Mouse (Mus musculus): Measurements from ENCODE around the gene Mad2l1bp.

- TF ChIP-seq CTCF (IDR thresholded peaks at IDR 0.05; ENCODE audit: low read depth, low read length) (no peak), TAL1 (conservative IDR thresholded peaks at IDR 0.05; ENCODE audit: low read depth, low read length) (no peak)
These were observed 26.7 kb downstream of the Mad2l1bp start for GRCm38 (mm10) chr17:46126608-46127007.
